Mouse (Mus musculus): ENCODE measurements at regions not wholly inside any gene's neighbourhood (a gene's known extent, or its start where the extent isn't known, plus 50 kb on each side); places are given as distances from the start of the nearest gene placed in this dataset.

GRCm38 (mm10) chrY:43772246-43772645 lies 492.0 kb downstream of the Gm21739 start:
- DNase-seq: peak; percentile 3

Measured in kidney, adult 9 months (tissue).